Mouse (Mus musculus) ovary, postnatal 10 days (tissue): Measurements from ENCODE around the gene Gabbr2.

ENCODE experiments used
- DNase-seq: peaks from one replicate; pipeline ENCODE4 v3.0.0; 2022; ENCODE audit warnings: low spot score

Gene Gabbr2

GRCm38 (mm10) chr4:46821709-46822108 lies 170.0 kb downstream of the Gabbr2 start:
- no peak for DNase-seq

GRCm38 (mm10) chr4:46814954-46815353 lies 176.7 kb downstream of the Gabbr2 start:
- no peak for DNase-seq

GRCm38 (mm10) chr4:46814236-46814635 lies 177.4 kb downstream of the Gabbr2 start:
- DNase-seq: no peak

- DNase-seq: no peak
Measured at GRCm38 (mm10) chr4:46811165-46811564, 180.5 kb downstream of the Gabbr2 start.

- DNase-seq: no peak
Measured at GRCm38 (mm10) chr4:46806876-46807275, 184.8 kb downstream of the Gabbr2 start.

GRCm38 (mm10) chr4:46805910-46806309 lies 185.8 kb downstream of the Gabbr2 start:
- DNase-seq: no peak

- no peak for DNase-seq
Measured at GRCm38 (mm10) chr4:46802386-46802785, 189.3 kb downstream of the Gabbr2 start.

GRCm38 (mm10) chr4:46799904-46800303 lies 191.8 kb downstream of the Gabbr2 start:
- DNase-seq: no peak

- DNase-seq: no peak
Measured at GRCm38 (mm10) chr4:46795707-46796106, 196.0 kb downstream of the Gabbr2 start.

- DNase-seq: no peak
Measured at GRCm38 (mm10) chr4:46794583-46794982, 197.1 kb downstream of the Gabbr2 start.

- no peak for DNase-seq
Measured at GRCm38 (mm10) chr4:46792280-46793026, 199.2 kb downstream of the Gabbr2 start.

- no peak for DNase-seq
Measured at GRCm38 (mm10) chr4:46791268-46791951, 200.3 kb downstream of the Gabbr2 start.

GRCm38 (mm10) chr4:46790609-46791267 lies 200.9 kb downstream of the Gabbr2 start:
- no peak for DNase-seq

- no peak for DNase-seq
Measured at GRCm38 (mm10) chr4:46784430-46785049, 207.1 kb downstream of the Gabbr2 start.

- no peak for DNase-seq
Measured at GRCm38 (mm10) chr4:46781109-46781508, 210.6 kb downstream of the Gabbr2 start.

GRCm38 (mm10) chr4:46775959-46776358 lies 215.7 kb downstream of the Gabbr2 start:
- no peak for DNase-seq

- no peak for DNase-seq
Measured at GRCm38 (mm10) chr4:46774652-46775051, 217.0 kb downstream of the Gabbr2 start.

- no peak for DNase-seq
Measured at GRCm38 (mm10) chr4:46773243-46773642, 218.4 kb downstream of the Gabbr2 start.

- no peak for DNase-seq
Measured at GRCm38 (mm10) chr4:46772591-46772990, 219.1 kb downstream of the Gabbr2 start.

- no peak for DNase-seq
Measured at GRCm38 (mm10) chr4:46771116-46771515, 220.6 kb downstream of the Gabbr2 start.

GRCm38 (mm10) chr4:46770635-46771034 lies 221.0 kb downstream of the Gabbr2 start:
- DNase-seq: no peak

GRCm38 (mm10) chr4:46770090-46770489 lies 221.6 kb downstream of the Gabbr2 start:
- no peak for DNase-seq

GRCm38 (mm10) chr4:46766326-46766725 lies 225.3 kb downstream of the Gabbr2 start:
- no peak for DNase-seq
